Mouse (Mus musculus): Measurements from ENCODE around the gene Tjp1.

The Tjp1 gene

DNA sequence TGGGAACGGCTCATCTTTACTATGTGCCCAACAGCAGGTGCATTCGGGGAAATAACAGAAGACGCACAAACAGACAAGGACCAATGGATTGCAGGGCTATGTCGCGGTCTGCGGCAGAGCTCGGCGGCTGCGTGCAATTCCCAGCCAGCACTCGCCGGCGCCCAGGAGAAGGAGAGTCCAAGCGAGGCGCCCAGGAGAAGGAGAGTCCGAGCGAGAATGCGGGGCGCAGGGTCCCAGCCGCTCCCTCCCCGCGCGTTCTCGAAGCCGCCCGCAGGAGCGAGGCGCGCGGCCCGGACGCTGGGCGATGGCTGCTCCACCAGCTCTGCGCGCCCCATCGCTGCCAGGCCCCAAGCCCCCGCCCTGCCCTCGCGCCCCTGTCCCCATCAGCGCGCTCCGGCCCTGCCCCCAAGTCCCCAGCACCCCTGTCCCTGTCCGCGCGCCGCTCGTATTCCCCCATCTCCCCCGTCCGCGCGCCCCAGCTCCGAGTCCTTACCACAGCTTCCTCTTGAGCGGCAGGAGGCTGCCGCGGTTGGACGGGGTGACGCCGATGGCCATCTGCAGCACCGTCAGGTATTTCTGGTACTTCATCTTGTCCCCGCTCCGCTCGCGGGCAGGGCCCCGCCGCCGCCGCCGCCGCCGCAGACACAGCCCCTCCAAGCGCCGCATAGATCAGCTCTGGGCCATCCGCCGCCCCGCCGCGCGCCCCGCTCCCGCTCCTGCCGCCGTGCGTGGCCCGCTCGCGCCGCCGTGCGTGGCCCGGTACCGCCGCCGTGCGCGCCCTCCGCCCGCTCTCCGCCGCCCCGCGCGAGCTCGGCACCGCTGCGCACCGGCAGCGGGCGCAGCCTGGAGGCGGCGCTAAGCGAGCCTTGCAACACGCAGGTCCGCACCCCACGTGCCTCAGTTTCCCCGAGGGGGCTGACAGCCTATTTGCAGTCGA is at the start of gene Tjp1:
Gene Tjp1, minus strand, starts transcription at position 711 of the 937 bp plus-strand sequence.
- peak; percentile 56 for DNase-seq (ENCODE audit: low spot score)

DNA sequence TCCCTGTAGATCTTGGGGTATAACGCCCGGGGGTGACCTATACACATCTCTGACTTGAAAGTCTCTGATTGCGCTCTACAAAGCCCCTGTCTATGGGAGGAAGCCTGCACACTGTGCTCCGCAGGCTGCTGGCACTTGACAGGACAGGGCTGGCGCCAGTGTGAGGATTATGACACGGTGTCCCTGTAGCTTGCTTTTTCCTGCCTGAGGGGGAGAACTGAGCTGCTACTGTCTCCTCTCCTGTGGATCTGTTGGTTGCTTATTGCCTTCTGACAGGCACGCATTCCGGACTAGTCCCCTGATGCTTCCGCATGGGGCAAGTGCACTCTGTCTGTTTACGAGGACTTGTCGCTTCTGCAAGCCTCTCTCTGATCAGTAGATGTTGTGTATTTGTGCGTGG is 49.5 kb upstream of the Tjp1 start:
- DNase-seq (ENCODE audit: low spot score), result peak; percentile 28

DNA sequence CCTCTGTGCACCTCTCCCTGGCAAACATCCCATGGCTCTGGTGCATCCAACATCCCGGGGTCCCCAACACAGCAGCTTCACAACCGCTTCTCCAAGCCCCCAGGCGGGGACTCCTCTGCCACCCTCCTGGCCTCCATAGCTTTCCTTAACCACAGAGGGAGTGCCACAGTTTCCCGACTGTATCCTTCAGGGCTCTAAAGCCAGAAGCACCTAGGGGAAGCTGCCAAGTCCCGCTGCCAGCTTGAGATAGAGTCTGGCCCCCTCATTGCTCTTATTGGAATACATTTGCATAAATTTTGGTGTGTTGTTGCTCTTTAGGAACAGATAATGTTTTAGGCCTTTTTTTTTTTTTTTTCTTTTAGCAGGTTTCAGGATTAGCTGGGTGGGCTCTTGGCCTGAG is 45.1 kb upstream of the Tjp1 start:
- peak; percentile 11 for DNase-seq (ENCODE audit: low spot score)

DNA sequence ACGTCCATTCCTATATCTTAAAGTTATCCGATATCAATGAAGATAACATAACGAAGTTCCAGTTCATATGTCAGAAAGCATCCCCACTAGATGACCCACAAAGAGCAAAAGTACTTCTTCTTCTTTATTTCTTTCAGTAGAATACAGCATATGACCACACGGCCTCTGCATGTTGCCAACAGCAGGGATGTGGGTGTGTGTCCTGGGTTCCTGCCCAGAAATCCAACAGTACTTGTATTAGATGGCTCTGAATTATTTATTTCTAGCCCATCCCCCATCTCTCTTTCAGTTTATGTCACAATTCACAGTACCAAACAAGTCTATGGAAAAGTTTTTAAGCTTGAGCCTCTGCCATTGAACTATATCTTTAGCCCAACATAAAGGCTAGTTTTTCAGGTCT is 43.1 kb upstream of the Tjp1 start:
- DNase-seq (ENCODE audit: low spot score), result peak; percentile 57

DNA sequence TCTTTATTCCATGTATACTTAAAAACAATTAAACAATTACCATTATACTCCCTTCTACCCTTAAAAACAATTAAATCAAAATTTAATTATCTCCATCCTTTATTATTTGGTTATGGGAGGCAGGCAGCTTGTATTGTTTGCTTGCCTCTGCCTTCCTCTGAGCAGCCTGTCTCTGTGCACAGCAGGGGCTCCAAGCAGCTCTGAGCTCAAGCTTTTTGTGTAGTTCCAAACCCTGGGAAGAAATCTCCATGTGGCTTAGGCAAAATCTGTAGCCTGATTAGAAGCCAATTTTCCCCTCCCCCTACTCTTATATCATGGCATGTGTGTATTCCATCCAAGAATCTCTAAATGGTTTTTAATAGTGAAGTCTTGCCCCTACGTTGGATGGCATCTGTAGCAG is 28.4 kb upstream of the Tjp1 start:
- DNase-seq (ENCODE audit: low spot score), result no peak

DNA sequence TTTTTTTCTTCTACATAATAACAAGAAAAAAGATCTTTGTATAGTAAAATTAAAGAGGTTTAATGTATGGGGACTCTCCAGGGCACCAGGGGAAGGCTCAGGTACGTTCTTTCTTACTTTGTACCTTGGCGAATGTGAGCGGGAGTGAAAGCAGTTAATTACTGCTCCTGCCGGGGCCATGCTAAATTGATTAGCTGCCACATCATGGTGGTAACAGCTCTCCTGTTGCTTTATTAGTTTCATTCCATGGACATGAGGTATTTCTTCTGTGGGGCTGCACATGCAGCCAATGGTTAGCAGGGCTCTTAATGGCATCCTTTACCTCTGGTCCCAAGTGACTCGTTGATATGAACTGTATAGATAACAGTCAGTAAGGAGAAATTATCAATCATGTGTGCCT is 18.2 kb upstream of the Tjp1 start:
- DNase-seq (ENCODE audit: low spot score), result no peak

DNA sequence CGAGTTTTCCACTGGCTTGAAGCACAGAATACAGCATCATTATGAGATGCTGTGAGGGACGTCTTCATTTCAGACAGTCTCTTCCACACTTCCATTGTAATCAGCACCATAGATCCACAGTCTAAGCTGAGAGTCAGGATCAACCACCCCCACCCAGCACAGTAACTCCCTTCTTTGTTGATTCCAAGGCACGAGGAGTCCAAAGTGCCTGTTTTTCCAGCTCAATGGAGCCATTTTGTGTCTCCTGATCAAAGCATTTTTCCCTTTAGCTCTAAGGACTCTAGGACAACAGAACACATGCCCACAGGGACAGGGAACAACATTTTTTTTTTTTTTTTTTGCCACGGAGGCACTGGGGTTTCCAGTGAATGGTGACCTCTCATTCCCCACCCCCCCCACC is 5.1 kb upstream of the Tjp1 start:
- DNase-seq (ENCODE audit: low spot score), result no peak

DNA sequence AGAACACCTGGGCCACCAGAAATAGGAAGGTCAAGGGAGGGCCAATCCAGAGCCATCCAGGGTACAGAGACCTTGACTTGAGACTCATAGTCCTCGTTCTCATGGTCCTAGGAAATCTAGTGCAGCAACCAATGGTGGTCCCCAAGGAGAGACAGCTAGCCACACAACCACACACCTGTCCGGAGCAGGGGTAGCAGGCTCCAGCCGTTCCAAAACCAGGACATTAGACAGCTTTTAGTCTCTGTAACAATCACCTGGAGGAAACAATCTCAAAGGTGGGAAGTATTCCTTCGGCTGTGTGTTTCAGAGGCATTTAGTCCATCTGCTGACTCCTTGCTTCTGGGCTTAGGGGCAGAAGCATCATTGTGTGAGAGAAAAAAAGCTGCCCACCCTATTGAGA is 4.5 kb downstream of the Tjp1 start:
- DNase-seq (ENCODE audit: low spot score), result no peak

DNA sequence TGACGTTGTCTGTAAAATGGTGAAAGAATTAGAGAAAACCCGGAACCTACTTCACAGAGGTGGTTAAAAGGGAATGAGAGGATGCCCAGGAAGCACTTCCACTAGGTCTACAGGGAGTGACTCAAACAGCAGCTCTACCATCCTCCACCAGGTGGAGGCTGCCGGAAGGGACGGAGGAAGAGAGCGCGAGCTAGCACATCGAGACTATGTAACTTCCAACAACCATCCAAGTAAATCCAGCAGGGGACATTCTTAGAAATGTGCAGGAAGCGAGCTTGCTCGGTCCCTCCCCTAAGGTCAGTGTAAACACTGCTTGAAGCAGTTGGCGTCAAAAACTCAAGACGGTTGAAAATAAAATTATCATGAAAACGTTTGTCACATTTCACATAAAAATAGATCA is 5.1 kb downstream of the Tjp1 start:
- DNase-seq (ENCODE audit: low spot score), result no peak

DNA sequence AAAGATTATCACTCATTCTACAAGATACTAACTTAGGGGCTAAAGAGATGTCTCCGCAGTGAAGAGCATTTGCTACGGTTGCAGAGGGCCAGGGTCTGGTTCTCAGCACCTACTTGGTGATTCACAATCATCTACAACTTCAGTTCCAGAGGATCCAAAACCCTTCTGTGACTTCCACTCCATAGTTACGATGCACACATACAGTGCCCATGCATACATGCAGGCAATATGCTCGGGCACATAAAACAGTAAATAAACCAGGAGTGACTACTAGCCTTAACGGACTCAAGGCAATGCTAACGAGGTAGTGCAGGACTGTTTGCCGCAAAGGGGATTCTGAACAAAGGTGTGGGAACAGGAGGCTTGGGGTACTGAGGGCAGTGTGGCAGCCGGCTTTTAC is 7.0 kb downstream of the Tjp1 start:
- DNase-seq (ENCODE audit: low spot score), result no peak

DNA sequence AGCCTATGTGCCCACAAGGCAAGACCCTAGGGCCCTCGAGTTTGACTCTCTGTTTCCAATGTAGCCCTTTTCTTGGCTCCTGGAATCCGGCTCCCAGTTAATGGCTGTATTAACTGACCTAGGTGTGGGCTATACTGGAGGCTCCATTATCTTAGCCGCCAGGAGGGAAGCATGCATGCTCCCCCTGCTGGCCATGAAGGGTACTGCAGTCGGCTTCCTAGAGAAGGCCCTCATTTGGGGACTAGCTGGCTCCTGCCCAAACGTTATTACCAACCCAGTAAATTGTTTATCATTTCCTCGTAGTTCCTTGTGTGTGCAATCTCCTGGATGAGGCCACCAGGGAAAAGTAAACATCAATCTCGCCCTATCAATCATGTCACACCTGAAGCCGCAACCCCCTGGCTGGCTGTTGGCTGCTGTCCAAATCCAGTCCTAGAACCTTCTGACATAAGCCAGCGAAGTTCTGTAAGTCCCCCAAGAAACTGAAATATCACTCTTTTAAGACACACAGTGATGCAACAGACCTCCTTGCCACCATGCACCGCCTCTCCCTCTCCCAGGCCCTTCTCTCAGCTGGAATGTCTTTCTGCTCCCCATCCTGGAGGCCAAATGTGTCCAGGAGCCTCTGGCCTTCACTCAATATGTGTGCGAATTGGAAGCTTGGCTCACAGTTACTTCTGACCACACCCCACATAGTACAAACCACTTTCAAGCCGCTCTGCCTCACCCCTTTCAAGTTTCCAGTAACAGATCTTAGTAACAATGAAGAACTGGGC is 7.6 kb downstream of the Tjp1 start:
- DNase-seq (ENCODE audit: low spot score), result peak; percentile 77

DNA sequence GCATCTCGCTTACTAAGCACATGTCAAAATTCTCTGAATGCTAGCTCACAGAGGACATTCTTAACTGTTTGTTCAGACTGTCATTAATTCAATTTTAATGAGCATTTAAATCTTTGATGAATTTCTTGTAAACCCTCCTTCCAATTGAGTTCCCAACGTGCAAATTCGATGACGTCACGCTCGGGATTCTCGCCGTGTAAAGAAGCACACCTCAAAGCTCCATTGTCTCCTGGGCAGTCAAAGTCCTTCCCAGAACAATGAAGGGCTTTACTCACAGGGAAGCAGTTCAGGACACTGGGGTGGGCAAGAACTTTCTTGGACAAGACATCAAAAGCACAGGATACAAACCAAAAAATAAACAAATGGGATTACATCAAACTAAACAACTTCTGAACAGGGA is 10.7 kb downstream of the Tjp1 start:
- no peak for DNase-seq (ENCODE audit: low spot score)

DNA sequence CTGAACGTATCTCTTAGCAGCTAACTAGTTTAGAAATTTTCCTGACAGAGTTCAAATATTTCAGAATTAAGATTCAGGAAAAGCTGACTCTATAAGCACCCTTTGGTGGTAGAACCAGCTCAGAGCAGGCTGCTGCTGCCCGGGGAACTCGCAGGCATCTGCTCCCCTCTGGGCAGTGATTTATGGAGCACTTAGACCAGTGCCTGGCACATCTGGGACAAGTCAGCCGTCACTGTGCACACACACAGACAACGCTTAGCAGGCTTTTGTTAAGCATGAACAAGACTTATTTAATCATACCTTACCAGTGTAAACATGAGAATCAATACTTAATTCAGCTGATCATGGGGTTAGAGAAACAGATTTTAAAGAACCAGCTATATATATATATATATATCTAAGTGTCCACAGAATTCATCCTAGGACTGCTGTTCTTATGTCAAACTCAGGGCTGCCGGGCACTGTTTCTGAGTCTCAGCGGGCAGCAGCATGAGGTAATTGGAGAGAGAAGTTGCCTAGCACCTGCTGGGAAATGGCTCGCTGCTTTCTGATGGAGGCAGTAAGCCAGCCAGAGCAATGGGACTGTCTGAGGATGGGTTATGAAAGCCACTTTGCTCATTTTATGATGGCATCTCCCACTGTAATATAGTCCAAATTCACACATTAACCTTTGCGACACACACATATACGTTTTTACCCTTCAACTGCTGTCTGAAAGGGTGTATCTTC is 14.0 kb downstream of the Tjp1 start:
- DNase-seq (ENCODE audit: low spot score), result no peak

DNA sequence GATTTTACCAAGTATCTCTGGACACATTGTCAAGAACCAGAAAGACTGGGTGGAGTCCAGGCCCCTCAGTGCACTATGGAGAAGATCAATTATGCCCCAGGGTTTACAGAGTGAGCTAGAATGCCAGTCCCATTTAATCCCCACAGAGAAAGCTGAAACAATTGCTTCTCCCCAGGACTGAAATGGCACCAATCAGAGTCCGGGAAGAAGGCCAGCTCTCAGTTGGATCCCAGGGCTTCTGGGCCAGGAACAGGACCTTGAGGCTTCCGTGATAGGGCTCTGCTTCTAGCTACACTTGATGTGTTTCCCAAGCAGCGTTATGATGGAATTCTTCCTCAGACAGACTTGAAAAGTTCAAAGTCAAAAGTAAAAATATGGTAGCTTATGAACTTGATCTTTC is 18.2 kb downstream of the Tjp1 start:
- DNase-seq (ENCODE audit: low spot score), result peak; percentile 68

DNA sequence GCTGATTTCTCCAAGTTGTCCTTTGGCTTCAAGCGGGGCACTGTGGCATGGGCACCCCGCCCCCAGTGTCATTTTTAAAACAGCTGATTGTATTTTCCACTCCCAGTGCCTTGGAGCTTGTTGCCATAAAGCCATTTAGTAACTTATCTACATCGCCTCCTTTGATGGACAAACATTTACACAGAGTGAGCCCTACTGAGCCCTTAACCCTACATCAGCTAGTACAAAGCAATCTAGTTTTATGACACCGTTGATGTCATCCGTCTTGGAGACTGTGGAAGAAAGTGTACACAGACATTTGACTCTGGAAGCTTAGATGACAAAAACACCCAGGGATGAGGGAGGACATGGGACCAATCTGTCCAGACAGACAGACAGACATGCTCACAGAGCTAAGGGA is 20.2 kb downstream of the Tjp1 start:
- no peak for DNase-seq (ENCODE audit: low spot score)

DNA sequence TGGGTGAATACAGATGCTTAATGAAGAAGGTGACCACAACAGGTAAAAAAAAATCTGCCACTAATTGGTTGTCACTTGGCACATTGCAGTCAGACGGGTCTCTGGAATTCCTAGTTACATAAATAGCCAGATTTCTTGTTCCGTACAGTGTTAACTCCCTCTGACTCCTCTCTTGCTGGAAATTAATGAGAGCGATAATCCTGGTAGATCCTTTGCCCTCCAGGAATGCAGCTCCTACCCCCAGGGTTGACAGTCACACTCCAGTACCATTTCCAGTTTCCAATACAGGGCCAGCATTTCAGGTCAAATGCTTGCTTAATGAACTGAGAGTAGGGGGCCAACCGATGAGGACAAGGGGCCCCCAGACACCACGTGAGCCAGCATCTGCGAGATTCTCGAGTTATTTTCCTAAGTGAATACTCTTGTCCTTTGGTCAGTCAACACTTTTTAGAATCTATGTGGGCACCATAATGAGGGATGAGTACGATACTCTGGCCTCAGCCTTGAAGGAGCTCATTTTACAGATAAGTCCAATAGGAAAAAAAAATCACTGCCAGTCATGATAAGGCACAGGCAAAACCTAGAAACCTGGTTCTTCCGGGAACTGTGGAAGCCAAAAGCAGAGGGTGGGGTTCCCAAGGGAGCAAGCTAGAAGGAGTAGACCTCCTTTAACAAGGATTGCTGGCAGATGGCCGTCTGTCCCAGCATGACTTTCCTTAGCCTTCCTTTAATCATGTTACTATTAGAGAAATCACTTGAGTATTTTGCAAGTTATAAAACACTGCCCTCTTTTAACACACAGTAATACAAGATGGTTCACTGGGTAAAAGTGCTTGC is 24.9 kb downstream of the Tjp1 start:
- no peak for DNase-seq (ENCODE audit: low spot score)

DNA sequence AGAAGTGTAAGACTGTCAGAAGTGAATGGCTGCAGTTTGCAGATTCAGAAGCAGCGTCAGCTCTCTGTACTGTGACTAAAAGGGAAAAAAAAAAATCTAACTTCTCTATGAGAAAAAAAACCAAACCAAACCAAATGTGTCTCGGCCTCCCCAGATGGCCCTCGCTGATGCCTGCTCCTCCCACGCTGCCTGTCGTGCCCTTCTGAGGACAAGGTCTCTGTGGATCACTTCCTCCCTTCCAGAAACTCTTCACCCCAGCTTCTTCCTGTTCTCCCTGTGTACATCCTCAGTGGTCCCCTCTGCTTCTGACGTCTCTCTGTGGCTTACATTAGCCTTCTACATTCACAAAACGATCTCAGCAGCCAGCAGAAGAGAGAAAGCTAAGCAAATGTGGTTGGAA is 26.8 kb downstream of the Tjp1 start:
- no peak for DNase-seq (ENCODE audit: low spot score)

DNA sequence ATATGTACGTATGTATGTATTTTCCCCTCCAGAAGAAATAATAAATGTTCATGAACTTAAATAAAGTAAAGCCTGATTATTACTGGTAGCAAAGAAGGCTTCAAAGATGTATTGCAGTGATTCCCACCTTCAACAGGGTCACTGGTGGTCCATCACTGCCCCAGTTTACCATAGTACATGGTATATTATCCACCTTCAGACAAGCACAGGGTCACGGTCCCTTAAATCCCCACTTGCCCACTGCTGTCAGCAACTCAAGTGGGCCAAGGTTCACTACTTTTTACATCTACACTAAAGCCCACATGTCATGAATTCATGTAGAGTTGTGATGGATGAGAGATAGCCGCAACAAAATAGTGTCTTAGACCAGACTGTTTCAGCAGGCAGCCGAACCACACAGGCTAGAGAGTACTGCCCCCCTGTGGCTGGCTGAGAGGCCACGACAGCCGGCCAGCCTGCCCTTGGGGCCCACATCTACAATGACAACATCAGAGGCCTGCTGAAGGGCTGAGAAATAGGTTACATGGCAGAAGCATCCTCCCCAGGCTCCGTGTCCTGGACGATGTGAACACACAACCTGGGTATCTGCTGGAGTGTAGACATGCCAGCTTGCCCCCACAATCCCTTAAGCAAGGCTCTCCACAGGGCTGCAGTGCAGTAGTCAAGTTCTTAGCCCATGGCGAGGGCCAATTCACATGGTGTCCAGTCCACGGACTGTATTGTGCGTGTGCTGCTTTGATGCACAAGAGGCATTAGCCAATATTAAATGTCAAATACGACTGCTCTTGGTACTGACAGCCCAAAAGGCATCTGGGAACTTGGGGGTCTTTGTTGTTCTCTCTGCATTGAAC is 29.6 kb downstream of the Tjp1 start:
- DNase-seq (ENCODE audit: low spot score), result peak; percentile 78

DNA sequence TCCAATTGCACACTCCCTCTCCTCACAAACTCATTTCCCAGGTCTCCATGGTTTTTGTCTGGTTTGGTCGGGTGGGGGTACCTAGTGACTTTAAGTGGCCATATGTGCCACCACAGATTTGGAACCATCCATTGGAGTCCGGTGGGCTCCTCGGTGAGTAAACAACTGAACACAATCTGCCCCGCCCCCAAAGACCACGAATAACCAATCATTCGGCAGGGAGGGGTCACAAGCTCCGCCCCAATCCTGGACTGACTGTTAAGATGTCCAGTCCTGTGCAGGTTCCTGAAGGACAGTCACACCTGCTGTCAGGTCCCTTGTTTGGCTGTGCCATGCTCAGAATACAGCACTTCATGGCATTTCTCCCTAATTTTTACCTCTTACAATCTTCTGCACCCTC is 37.1 kb downstream of the Tjp1 start:
- no peak for DNase-seq (ENCODE audit: low spot score)

DNA sequence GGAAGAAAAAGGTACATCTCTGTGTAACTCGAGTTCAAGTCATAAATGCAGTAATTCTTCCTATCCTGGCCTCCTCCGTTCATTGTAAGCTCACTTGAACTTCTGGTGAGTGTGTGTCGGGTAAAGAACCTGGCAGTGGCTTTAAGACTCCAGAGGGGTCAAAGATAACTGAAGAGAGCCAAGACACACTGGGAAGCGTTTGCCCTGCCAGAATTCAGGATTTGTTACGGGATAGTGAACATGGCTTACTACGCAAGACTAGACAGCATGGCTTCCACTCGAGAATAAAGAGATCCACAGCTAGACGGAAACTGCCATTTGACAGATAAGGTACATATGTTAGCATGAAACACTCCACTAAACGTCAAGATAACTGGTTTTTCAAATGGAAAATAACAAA is 37.8 kb downstream of the Tjp1 start:
- DNase-seq (ENCODE audit: low spot score), result no peak

DNA sequence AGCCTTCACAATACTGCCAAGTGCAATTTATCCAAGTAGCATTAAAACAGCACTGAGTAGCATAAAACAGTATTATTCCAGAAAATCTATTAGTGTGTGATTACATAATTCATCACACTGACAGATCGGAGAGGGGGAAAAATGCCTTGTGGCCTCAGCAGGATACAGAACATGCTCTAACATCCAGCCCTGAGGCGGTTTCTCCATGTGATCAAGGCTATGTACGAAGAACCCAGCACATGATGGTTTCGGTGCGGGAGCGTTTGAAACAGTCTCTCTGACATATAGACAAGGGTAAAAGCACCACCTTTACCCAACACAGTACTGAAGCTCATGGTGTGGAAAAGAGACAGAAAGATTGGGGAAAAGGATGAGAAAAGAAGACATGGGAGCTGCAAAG is 38.4 kb downstream of the Tjp1 start:
- DNase-seq (ENCODE audit: low spot score), result no peak

Data from layer of hippocampus, adult 11-12 months (tissue).